Mouse (Mus musculus) lung, embryonic 16.5 days (tissue): ENCODE data around the gene Rab36. TPM values are rescaled to one million over a fixed set of nuclear protein-coding genes. Genes with fewer than 3 reads are reported as not detected.

Source experiments
- ATAC-seq: fragments of 200-750 bp; cut with Nextera tagmentation; 2 replicates; pipeline ENCODE4 v1.8.0; 2017; ENCODE audit warnings: low read depth, mild to moderate bottlenecking, moderate library complexity
- H3K27ac ChIP-seq: fragments of 300-500 bp; sonication (generic); 2 replicates; pipeline ENCODE4 v1.5.1; 2014; ENCODE audit warnings: mild to moderate bottlenecking, control low read depth, low read length
- H3K27me3 ChIP-seq: fragments of 300-500 bp; sonication (generic); 2 replicates; pipeline ENCODE4 v1.6.1; 2014; ENCODE audit warnings: low read depth, low read length, mixed read lengths; ENCODE audit not compliant: control insufficient read depth, insufficient read depth
- H3K36me3 ChIP-seq: fragments of 300-500 bp; sonication (generic); 2 replicates; pipeline ENCODE4 v1.6.1; 2014; ENCODE audit warnings: low read length; ENCODE audit not compliant: control insufficient read depth, insufficient read depth
- H3K4me1 ChIP-seq: fragments of 300-500 bp; sonication (generic); replicated peaks from 2 replicates; pipeline ENCODE4 v1.6.1; 2014; ENCODE audit warnings: low read length, mixed read lengths; ENCODE audit not compliant: control insufficient read depth, insufficient read depth
- H3K4me2 ChIP-seq: fragments of 300-500 bp; sonication (generic); 2 replicates; pipeline ENCODE4 v1.6.1; 2014; ENCODE audit warnings: low read depth, low read length, control low read depth
- H3K4me3 ChIP-seq: fragments of 300-500 bp; sonication (generic); 2 replicates; pipeline ENCODE4 v1.5.1; 2014; ENCODE audit warnings: mild to moderate bottlenecking, low read length, control low read depth
- H3K9ac ChIP-seq: fragments of 300-500 bp; sonication (generic); 2 replicates; pipeline ENCODE4 v1.6.1; 2014; ENCODE audit warnings: low read length, control low read depth
- H3K9me3 ChIP-seq: fragments of 300-500 bp; sonication (generic); 2 replicates; pipeline ENCODE4 v1.6.1; 2016; ENCODE audit warnings: low read length; ENCODE audit not compliant: control insufficient read depth
- WGBS: fragments of 180-500 bp; shearing (Covaris S2); extraction: QIAGEN DNeasy Blood & Tissue Kit; methylation state at CpG from one replicate; pipeline ENCODE4 v1.1.7; 2014; 5-methylcytosine and 5-hydroxymethylcytosine counted together
- polyA plus RNA-seq: library from polyadenylated mRNA; unstranded; fragments of >200 nt; fragmentation: Nextera tagmentation; extraction: Ambion mirVana; gene quantifications from 2 replicates; pipeline ENCODE4 v1.2.1, GENCODE M21; 2015

Gene Rab36
- polyA plus RNA-seq, 1 experiment from 2014 or later = 13.2 TPM

DNA sequence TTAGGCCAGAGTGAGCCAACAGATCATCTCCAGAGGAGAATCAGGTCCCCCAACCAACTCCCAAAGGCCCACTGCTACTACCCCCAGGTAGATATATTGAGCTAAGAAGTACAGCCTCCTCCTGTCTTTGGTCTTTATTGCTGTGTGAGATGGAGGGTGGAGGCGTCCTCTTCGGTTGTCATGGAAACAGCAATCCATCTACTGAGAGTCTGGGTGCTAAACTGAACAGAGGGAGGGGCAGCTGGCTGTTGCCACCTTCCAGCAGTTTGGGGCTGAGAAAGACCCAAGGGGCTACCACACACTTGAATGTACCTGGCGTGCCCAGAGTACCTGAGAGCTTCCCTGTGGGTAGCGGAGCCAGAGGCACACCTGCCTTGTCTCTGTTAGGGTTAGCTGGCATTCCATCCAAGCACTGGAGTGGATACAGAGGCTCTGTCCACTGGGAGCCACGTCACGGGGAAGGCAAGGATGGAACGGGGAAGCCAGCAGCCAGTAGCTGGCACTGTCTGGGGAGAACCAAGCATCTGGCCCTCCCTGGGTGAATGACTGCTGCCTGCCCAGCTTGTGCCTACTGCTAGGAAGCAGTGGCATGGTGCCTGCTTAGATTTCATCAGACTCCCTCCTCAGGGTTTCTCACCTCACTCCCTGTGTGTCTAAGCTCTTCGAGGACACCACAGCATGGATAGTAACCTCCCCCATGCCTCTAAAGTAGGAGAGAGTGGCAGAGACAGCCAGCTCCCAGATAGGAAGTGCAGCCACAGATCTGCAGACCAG, 29.8 kb upstream of the Rab36 start:
- H3K4me3 ChIP-seq = no peak overlapping the region
- peaks cover 11% of the 10 kb centered on the region for H3K4me1 ChIP-seq
- H3K9me3 ChIP-seq = no peaks in the 10 kb centered on the region
- WGBS = 60% methylated on average over 8 of the region's 8 CpGs
- H3K27ac ChIP-seq = no peak overlapping the region
- no peak overlapping the region for H3K4me2 ChIP-seq
- no peak overlapping the region for H3K9ac ChIP-seq
- H3K36me3 ChIP-seq = no peaks in the 10 kb centered on the region
- no peaks in the 10 kb centered on the region for H3K27me3 ChIP-seq
- no peak for ATAC-seq

DNA sequence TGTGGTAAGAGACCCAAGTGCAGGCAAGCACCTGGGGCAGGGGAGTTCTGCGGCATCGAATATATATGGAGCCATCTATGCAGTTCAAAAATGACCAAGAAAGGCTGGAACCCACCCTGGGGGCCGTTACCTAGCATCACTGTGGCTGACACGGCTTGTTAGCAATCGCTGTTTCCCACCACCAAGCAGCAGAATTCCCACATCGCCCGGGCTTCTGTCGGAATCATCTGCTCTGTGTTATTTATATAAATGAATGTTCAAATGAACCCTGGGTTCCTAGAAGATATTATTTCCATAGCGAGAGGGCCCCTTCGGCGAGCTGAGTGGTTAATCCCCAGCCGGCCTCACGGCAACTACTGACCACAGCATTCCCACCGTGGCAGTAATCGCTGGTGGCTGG, 26.2 kb upstream of the Rab36 start:
- ATAC-seq = no peak
- H3K4me2 ChIP-seq = no peak overlapping the region
- no peaks in the 10 kb centered on the region for H3K9me3 ChIP-seq
- no peaks in the 10 kb centered on the region for H3K4me1 ChIP-seq
- H3K36me3 ChIP-seq = no peaks in the 10 kb centered on the region
- H3K9ac ChIP-seq = no peak overlapping the region
- 80% methylated on average over 15 of the region's 15 CpGs for WGBS
- H3K4me3 ChIP-seq = no peak overlapping the region
- no peaks in the 10 kb centered on the region for H3K27me3 ChIP-seq
- no peak overlapping the region for H3K27ac ChIP-seq

GRCm38 (mm10) chr10:75015465-75015864, 21.4 kb upstream of the Rab36 start:
- no peak overlapping the region for H3K4me3 ChIP-seq
- H3K9me3 ChIP-seq = no peaks in the 10 kb centered on the region
- H3K27me3 ChIP-seq = no peaks in the 10 kb centered on the region
- no peak overlapping the region for H3K4me2 ChIP-seq
- WGBS = 58% methylated on average over 14 of the region's 14 CpGs
- no peaks in the 10 kb centered on the region for H3K4me1 ChIP-seq
- no peaks in the 10 kb centered on the region for H3K36me3 ChIP-seq
- H3K27ac ChIP-seq = no peak overlapping the region
- no peak for ATAC-seq
- H3K9ac ChIP-seq = no peak overlapping the region

GRCm38 (mm10) chr10:75016481-75016880, 20.4 kb upstream of the Rab36 start:
- H3K9me3 ChIP-seq = no peaks in the 10 kb centered on the region
- no peak overlapping the region for H3K9ac ChIP-seq
- H3K4me3 ChIP-seq = no peak overlapping the region
- WGBS = 69% methylated on average over 4 of the region's 4 CpGs
- no peak overlapping the region for H3K4me2 ChIP-seq
- no peaks in the 10 kb centered on the region for H3K27me3 ChIP-seq
- ATAC-seq = no peak
- no peak overlapping the region for H3K27ac ChIP-seq
- H3K36me3 ChIP-seq = no peaks in the 10 kb centered on the region
- H3K4me1 ChIP-seq = no peaks in the 10 kb centered on the region

GRCm38 (mm10) chr10:75020271-75020670, 16.6 kb upstream of the Rab36 start:
- Histone ChIP-seq H3K27me3 (no peaks in the 10 kb centered on the region), H3K9ac (no peak overlapping the region), H3K9me3 (no peaks in the 10 kb centered on the region), H3K4me3 (no peak overlapping the region), H3K4me2 (no peak overlapping the region), H3K4me1 (no peaks in the 10 kb centered on the region), H3K36me3 (no peaks in the 10 kb centered on the region), H3K27ac (no peak overlapping the region)
- WGBS = 13% methylated on average over 2 of the region's 2 CpGs
- no peak for ATAC-seq

DNA sequence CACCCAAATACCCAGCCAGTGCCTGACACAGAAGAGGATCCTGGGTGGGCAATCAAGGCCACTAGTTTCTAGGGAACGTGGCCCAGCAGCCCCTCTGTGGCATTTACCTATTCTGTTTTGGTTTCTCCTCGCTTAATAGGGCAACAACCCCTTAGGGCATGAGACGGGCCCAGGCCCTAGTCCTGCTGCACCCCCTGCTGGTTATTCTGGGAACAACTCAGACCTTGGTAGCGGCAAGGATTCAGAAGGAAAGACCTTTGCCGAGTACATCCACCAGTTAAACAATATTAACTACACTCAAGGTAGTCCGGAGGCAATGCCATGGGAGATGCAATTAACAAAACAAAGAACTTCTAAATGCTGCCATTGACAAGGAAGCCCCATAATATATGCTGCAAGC, 15.7 kb upstream of the Rab36 start:
- peak; percentile 59 for ATAC-seq
- whole genome bisulfite sequencing = 8% methylated on average over 6 of the region's 6 CpGs
- H3K9ac ChIP-seq = no peak overlapping the region
- no peak overlapping the region for H3K27ac ChIP-seq
- no peak overlapping the region for H3K4me2 ChIP-seq
- no peak overlapping the region for H3K4me3 ChIP-seq
- H3K4me1 ChIP-seq = no peaks in the 10 kb centered on the region
- no peaks in the 10 kb centered on the region for H3K36me3 ChIP-seq
- no peaks in the 10 kb centered on the region for H3K9me3 ChIP-seq
- H3K27me3 ChIP-seq = no peaks in the 10 kb centered on the region

DNA sequence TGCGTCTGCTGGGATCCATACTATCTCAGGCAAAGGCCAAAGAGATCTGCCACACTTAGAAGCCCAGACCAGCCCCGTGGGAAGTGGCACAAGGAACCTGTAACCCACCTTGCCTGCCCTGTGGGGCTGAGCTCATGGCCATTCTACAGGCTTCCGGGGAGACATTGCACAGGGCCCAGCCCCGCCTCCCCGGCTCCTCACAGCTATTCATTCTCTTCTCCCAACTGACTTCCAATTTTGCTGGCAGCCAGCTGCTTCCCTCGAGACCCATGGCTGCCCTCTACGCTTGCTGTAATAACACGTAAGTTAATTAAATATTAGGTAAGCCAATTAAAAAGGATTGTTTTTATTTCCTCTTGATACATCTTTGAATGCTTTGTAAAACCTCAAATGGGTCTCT, 10.4 kb upstream of the Rab36 start:
- WGBS = 64% methylated on average over 8 of the region's 8 CpGs
- H3K9me3 ChIP-seq = no peaks in the 10 kb centered on the region
- no peak overlapping the region for H3K4me3 ChIP-seq
- no peak overlapping the region for H3K27ac ChIP-seq
- ATAC-seq = no peak
- no peak overlapping the region for H3K4me2 ChIP-seq
- no peaks in the 10 kb centered on the region for H3K36me3 ChIP-seq
- H3K9ac ChIP-seq = no peak overlapping the region
- H3K27me3 ChIP-seq = no peaks in the 10 kb centered on the region
- no peaks in the 10 kb centered on the region for H3K4me1 ChIP-seq

GRCm38 (mm10) chr10:75028743-75029142, 8.1 kb upstream of the Rab36 start:
- Histone ChIP-seq H3K36me3 (no peaks in the 10 kb centered on the region), H3K27ac (no peak overlapping the region), H3K4me1 (no peaks in the 10 kb centered on the region; the same call in 1 of the 2 replicates), H3K4me2 (no peak overlapping the region), H3K27me3 (no peaks in the 10 kb centered on the region), H3K9me3 (no peaks in the 10 kb centered on the region), H3K9ac (no peak overlapping the region), H3K4me3 (no peak overlapping the region)
- 69% methylated on average over 8 of the region's 8 CpGs for WGBS
- ATAC-seq = no peak

DNA sequence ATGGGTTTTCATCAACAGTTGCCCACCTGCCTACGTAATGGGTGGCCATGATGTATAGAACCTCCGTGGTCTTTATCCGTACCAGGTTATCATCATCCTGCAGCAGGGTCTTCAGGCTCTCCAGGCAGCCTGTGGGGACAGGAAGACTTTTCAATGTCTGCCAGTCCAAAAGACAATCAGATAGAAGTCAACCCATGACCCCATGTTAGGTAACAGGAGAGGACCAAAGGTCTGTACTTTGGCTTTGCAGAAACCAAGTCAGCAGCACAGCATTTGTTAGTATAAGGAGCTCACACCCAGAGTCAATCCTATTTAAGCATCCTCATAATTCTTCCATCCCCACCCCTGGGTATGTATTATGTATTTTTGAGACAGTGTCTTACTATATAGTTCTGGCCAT, 7.2 kb upstream of the Rab36 start:
- Histone ChIP-seq H3K4me2 (no peak overlapping the region), H3K9me3 (no peaks in the 10 kb centered on the region), H3K36me3 (no peaks in the 10 kb centered on the region), H3K9ac (no peak overlapping the region), H3K27ac (no peak overlapping the region), H3K27me3 (no peaks in the 10 kb centered on the region), H3K4me1 (no peaks in the 10 kb centered on the region; the same call in 1 of the 2 replicates), H3K4me3 (no peak overlapping the region)
- 91% methylated on average over 3 of the region's 3 CpGs for WGBS
- ATAC-seq = no peak
